ENCODE assay signal across 11 mouse cellular contexts in genomic region chr10:39169642-39170041, GRCm38 (mm10). TPM values are rescaled to one million over a fixed set of nuclear protein-coding genes. Genes with fewer than 3 reads are reported as not detected.
DNase-seq lines count a peak whose midpoint lies in the region; ATAC-seq and TF ChIP-seq lines count a peak whose summit lies in the region.
"Had no signal": no experiment of that assay in that cellular context is flagged by ENCODE, and none has a peak within 500 bp of the region (broad histone marks: within the 10 kb centered on the region; RNA-seq: fewer than 3 reads in every experiment).

No protein-coding gene starts in this region.

- no peak for TF ChIP-seq POLR2A in brain, embryonic 14.5 days (IDR thresholded peaks at IDR 0.05; ENCODE audit: borderline replicate concordance, extremely low read depth, insufficient read depth, insufficient read length, poor library complexity, severe bottlenecking)

- no peak overlapping the region for H3K4me3 ChIP-seq in intestine, embryonic 15.5 days (replicated peaks)
- H3K4me3 ChIP-seq in intestine, postnatal 0 days (ENCODE audit: low read depth, low read length): no peak overlapping the region
- H3K4me3 ChIP-seq in forebrain, embryonic 15.5 days: peak overlapping the region; percentile 20
- peak overlapping the region; percentile 23 for H3K4me3 ChIP-seq in limb, embryonic 13.5 days
- H3K4me3 ChIP-seq: erythroblast, embryonic 14.5 days had no signal

- no peak for ATAC-seq in intestine, embryonic 15.5 days
- ATAC-seq in intestine, postnatal 0 days: no peak
- ATAC-seq in forebrain, embryonic 15.5 days (replicated peaks): peak; percentile 5; the same call in 1 of the 2 replicates
- ATAC-seq in limb, embryonic 13.5 days (ENCODE audit: low FRiP score, low read depth): no peak
- ATAC-seq: liver, postnatal 0 days had no signal

- 59% methylated on average over 9 of the region's 9 CpGs for WGBS in intestine, embryonic 15.5 days
- 61% methylated on average over 9 of the region's 9 CpGs for WGBS in intestine, postnatal 0 days
- WGBS in forebrain, embryonic 15.5 days: 34% methylated on average over 9 of the region's 9 CpGs
- WGBS in limb, embryonic 13.5 days: 20% methylated on average over 9 of the region's 9 CpGs

- TF ChIP-seq CTCF in intestine, postnatal 0 days (IDR thresholded peaks at IDR 0.05; ENCODE audit: low read depth): no peak
- no peak for TF ChIP-seq CTCF in brain, embryonic 14.5 days (IDR thresholded peaks at IDR 0.05; ENCODE audit: borderline replicate concordance, extremely low read depth, insufficient read depth, insufficient read length)

- peak; percentile 64 for DNase-seq in brain, embryonic 14.5 days (ENCODE audit: low read depth)
- DNase-seq in adrenal gland, postnatal 10 days: no peak
- DNase-seq in ovary, postnatal 14 days (ENCODE audit: low spot score): no peak
- no peak for DNase-seq in T-cell, adult 2 months (ENCODE audit: low spot score)

- H3K9me3 ChIP-seq in intestine, embryonic 15.5 days: no peaks in the 10 kb centered on the region
- no peaks in the 10 kb centered on the region for H3K9me3 ChIP-seq in intestine, postnatal 0 days (ENCODE audit: control insufficient read depth)
- no peaks in the 10 kb centered on the region for H3K9me3 ChIP-seq in forebrain, embryonic 15.5 days
- H3K9me3 ChIP-seq in limb, embryonic 13.5 days: no peaks in the 10 kb centered on the region

- no peak overlapping the region for H3K9ac ChIP-seq in intestine, embryonic 15.5 days
- H3K9ac ChIP-seq in intestine, postnatal 0 days (ENCODE audit: low read depth, low read length): no peak overlapping the region
- 0 out of 2 replicates have a peak overlapping the region, but pooled peaks have one; percentile 14 for H3K9ac ChIP-seq in forebrain, embryonic 15.5 days (replicated peaks)
- peak overlapping the region; percentile 50; the same call in 1 of the 2 replicates for H3K9ac ChIP-seq in limb, embryonic 13.5 days
- H3K9ac ChIP-seq: liver, postnatal 0 days had no signal

- no peaks in the 10 kb centered on the region for H3K36me3 ChIP-seq in intestine, embryonic 15.5 days
- H3K36me3 ChIP-seq in intestine, postnatal 0 days (ENCODE audit: control insufficient read depth, insufficient read depth): no peaks in the 10 kb centered on the region
- no peaks in the 10 kb centered on the region for H3K36me3 ChIP-seq in forebrain, embryonic 15.5 days
- H3K36me3 ChIP-seq in limb, embryonic 13.5 days: no peaks in the 10 kb centered on the region

- no peaks in the 10 kb centered on the region for H3K27me3 ChIP-seq in intestine, embryonic 15.5 days (replicated peaks)
- no peaks in the 10 kb centered on the region for H3K27me3 ChIP-seq in intestine, postnatal 0 days (replicated peaks; ENCODE audit: control insufficient read depth, insufficient read depth, low read length)
- no peaks in the 10 kb centered on the region; the same call in 1 of the 2 replicates for H3K27me3 ChIP-seq in forebrain, embryonic 15.5 days
- no peaks in the 10 kb centered on the region for H3K27me3 ChIP-seq in limb, embryonic 13.5 days

- 0 out of 2 replicates have a peak overlapping the region, but pooled peaks have one; percentile 17 for H3K4me2 ChIP-seq in intestine, embryonic 15.5 days (replicated peaks)
- no peak overlapping the region; the same call in 1 of the 2 replicates for H3K4me2 ChIP-seq in intestine, postnatal 0 days (replicated peaks; ENCODE audit: low read depth)
- H3K4me2 ChIP-seq in forebrain, embryonic 15.5 days (replicated peaks): peak overlapping the region; percentile 69
- H3K4me2 ChIP-seq in limb, embryonic 13.5 days (replicated peaks): peak overlapping the region; percentile 69
- H3K4me2 ChIP-seq: heart, embryonic 11.5 days had no signal

- H3K4me1 ChIP-seq in intestine, embryonic 15.5 days (replicated peaks): peaks cover 9% of the 10 kb centered on the region
- no peaks in the 10 kb centered on the region for H3K4me1 ChIP-seq in intestine, postnatal 0 days (replicated peaks; ENCODE audit: control insufficient read depth, insufficient read depth, low read length)
- H3K4me1 ChIP-seq in forebrain, embryonic 15.5 days: peaks cover 52% of the 10 kb centered on the region
- peaks cover 37% of the 10 kb centered on the region for H3K4me1 ChIP-seq in limb, embryonic 13.5 days

- H3K27ac ChIP-seq in intestine, embryonic 15.5 days: no peak overlapping the region
- no peak overlapping the region for H3K27ac ChIP-seq in intestine, postnatal 0 days (ENCODE audit: low read depth, low read length)
- peak overlapping the region; percentile 68 for H3K27ac ChIP-seq in forebrain, embryonic 15.5 days (replicated peaks)
- 0 out of 2 replicates have a peak overlapping the region, but pooled peaks have one; percentile 10 for H3K27ac ChIP-seq in limb, embryonic 13.5 days

RNA-seq across cellular contexts. Expression of gene Ccn6, which starts 6.0 kb away (rescaled TPM):
- 0.24 TPM in 1 of 2 replicates, not detected in the other for polyA plus RNA-seq in intestine, embryonic 15.5 days (2015; fragmentation: Nextera tagmentation; extraction: Ambion mirVana)
- polyA plus RNA-seq in intestine, postnatal 0 days (2015; fragmentation: Nextera tagmentation; extraction: Ambion mirVana): not detected in 2 replicates
- polyA plus RNA-seq in brain, embryonic 14.5 days (2012; rRNA removed): 0.25 and 0.36 TPM in 2 replicates
- polyA plus RNA-seq in forebrain, embryonic 15.5 days (2015; fragmentation: Nextera tagmentation; extraction: Ambion mirVana): 0.13 and 0.52 TPM in 2 replicates
- 0.45 and 0.64 TPM in 2 replicates for polyA plus RNA-seq in limb, embryonic 13.5 days (2015; fragmentation: Nextera tagmentation; extraction: Ambion mirVana)
- total RNA-seq in adrenal gland, postnatal 10 days (2021): under 1 TPM; 0.48 TPM
- polyA plus RNA-seq: erythroblast, embryonic 14.5 days; liver, postnatal 0 days had no signal

RNA-seq across cellular contexts. Expression of gene Tube1, which starts 35.9 kb away (rescaled TPM):
- polyA plus RNA-seq in intestine, embryonic 15.5 days (2015; fragmentation: Nextera tagmentation; extraction: Ambion mirVana): 11.5 and 14.7 TPM in 2 replicates
- polyA plus RNA-seq in intestine, postnatal 0 days (2015; fragmentation: Nextera tagmentation; extraction: Ambion mirVana): 2.1 and 3.0 TPM in 2 replicates
- polyA plus RNA-seq in brain, embryonic 14.5 days (2012; rRNA removed): 12.1 and 17.7 TPM in 2 replicates
- polyA plus RNA-seq in forebrain, embryonic 15.5 days (2015; fragmentation: Nextera tagmentation; extraction: Ambion mirVana): 10.2 and 11.1 TPM in 2 replicates
- polyA plus RNA-seq in limb, embryonic 13.5 days (2015; fragmentation: Nextera tagmentation; extraction: Ambion mirVana): 17.3 and 18.8 TPM in 2 replicates
- total RNA-seq in adrenal gland, postnatal 10 days (2021): 1 to 10 TPM; 2.3 to 2.4 TPM

RNA-seq across cellular contexts. Expression of gene Fam229b, which starts 35.9 kb away (rescaled TPM):
- polyA plus RNA-seq in intestine, embryonic 15.5 days (2015; fragmentation: Nextera tagmentation; extraction: Ambion mirVana): 6.7 and 8.2 TPM in 2 replicates
- polyA plus RNA-seq in intestine, postnatal 0 days (2015; fragmentation: Nextera tagmentation; extraction: Ambion mirVana): 2.6 and 3.7 TPM in 2 replicates
- polyA plus RNA-seq in brain, embryonic 14.5 days (2012; rRNA removed): 17.0 and 17.6 TPM in 2 replicates
- polyA plus RNA-seq in forebrain, embryonic 15.5 days (2015; fragmentation: Nextera tagmentation; extraction: Ambion mirVana): 26.0 and 29.4 TPM in 2 replicates
- polyA plus RNA-seq in limb, embryonic 13.5 days (2015; fragmentation: Nextera tagmentation; extraction: Ambion mirVana): 13.5 and 14.7 TPM in 2 replicates
- total RNA-seq in adrenal gland, postnatal 10 days (2021): 1 to 10 TPM; 4.7 TPM
- polyA plus RNA-seq: erythroblast, embryonic 14.5 days had no signal

Comparison
In these comparisons a context has a peak if more than half of its experiments do, and no peak if none do; other contexts are left out.
1. H3K27ac ChIP-seq: peak in forebrain, embryonic 15.5 days (single experiment) and limb, embryonic 13.5 days (single experiment); none in intestine, embryonic 15.5 days (single experiment) and intestine, postnatal 0 days (single experiment).
2. H3K4me3 ChIP-seq: peak in forebrain, embryonic 15.5 days (single experiment) and limb, embryonic 13.5 days (single experiment); none in intestine, embryonic 15.5 days (single experiment) and intestine, postnatal 0 days (single experiment).
3. H3K9ac ChIP-seq: peak in forebrain, embryonic 15.5 days (single experiment) and limb, embryonic 13.5 days (single experiment); none in intestine, embryonic 15.5 days (single experiment) and intestine, postnatal 0 days (single experiment).